Mouse (Mus musculus) midbrain, postnatal 0 days (tissue): Measurements from ENCODE around the gene Tap1. TPM values are rescaled to one million over a fixed set of nuclear protein-coding genes. Genes with fewer than 3 reads are reported as not detected.

Experiments used
- ATAC-seq: fragments of 200-750 bp; cut with Nextera tagmentation; 2 replicates; pipeline ENCODE4 v1.8.0; 2017; ENCODE audit warnings: moderate number of reproducible peaks, mild to moderate bottlenecking, moderate TSS enrichment, moderate library complexity; ENCODE audit not compliant: low FRiP score
- DNase-seq: peaks from one replicate; pipeline ENCODE4 v3.0.0-alpha.2; 2015; ENCODE audit warnings: low spot score
- H3K27ac ChIP-seq: fragments of 300-500 bp; sonication (generic); 2 replicates; pipeline ENCODE4 v1.5.1; 2014; ENCODE audit warnings: low read depth, mild to moderate bottlenecking, low read length, mixed read lengths
- H3K27me3 ChIP-seq: fragments of 300-500 bp; sonication (generic); 2 replicates; pipeline ENCODE4 v1.6.1; 2014; ENCODE audit warnings: low read length, control low read depth, mixed read lengths; ENCODE audit not compliant: insufficient read depth
- H3K36me3 ChIP-seq: fragments of 300-500 bp; sonication (generic); 2 replicates; pipeline ENCODE4 v1.6.1; 2014; ENCODE audit warnings: low read length, control low read depth, mixed read lengths; ENCODE audit not compliant: insufficient read depth
- H3K4me1 ChIP-seq: fragments of 300-500 bp; sonication (generic); 2 replicates; pipeline ENCODE4 v1.6.1; 2014; ENCODE audit warnings: mild to moderate bottlenecking, control low read depth, antibody characterized with exemption, low read length, mixed read lengths; ENCODE audit not compliant: insufficient read depth
- H3K4me2 ChIP-seq: fragments of 300-500 bp; sonication (generic); 2 replicates; pipeline ENCODE4 v1.6.1; 2014; ENCODE audit warnings: low read depth, mild to moderate bottlenecking, low read length, mixed read lengths; ENCODE audit not compliant: poor library complexity, severe bottlenecking
- H3K4me3 ChIP-seq: fragments of 300-500 bp; sonication (generic); 2 replicates; pipeline ENCODE4 v1.5.1; 2014; ENCODE audit warnings: low read depth, mild to moderate bottlenecking, low read length, moderate library complexity
- H3K9ac ChIP-seq: fragments of 300-500 bp; sonication (generic); replicated peaks from 2 replicates; pipeline ENCODE4 v1.6.1; 2014; ENCODE audit warnings: mild to moderate bottlenecking, low read length, moderate library complexity, mixed read lengths; ENCODE audit not compliant: poor library complexity, severe bottlenecking
- H3K9me3 ChIP-seq: fragments of 300-500 bp; sonication (generic); 2 replicates; pipeline ENCODE4 v1.6.1; 2016; ENCODE audit warnings: low read length, control low read depth
- CTCF ChIP-seq: IDR thresholded peaks from 2 replicates; pipeline ENCODE4 v1.5.1; 2016; ENCODE audit warnings: antibody characterized with exemption, mild to moderate bottlenecking
- WGBS: fragments of 180-500 bp; shearing (Covaris S2); extraction: QIAGEN DNeasy Blood & Tissue Kit; methylation state at CpG from one replicate; pipeline ENCODE4 v1.1.7; 2014; 5-methylcytosine and 5-hydroxymethylcytosine counted together
- polyA plus RNA-seq: library from polyadenylated mRNA; unstranded; fragments of >200 nt; fragmentation: Nextera tagmentation; extraction: Ambion mirVana; gene quantifications from 2 replicates; pipeline ENCODE4 v1.2.1, GENCODE M21; 2015
- total RNA-seq: library from RNA; depleted of rRNA; stranded (reverse); fragments of >200 nt; gene quantifications from 2 replicates; pipeline ENCODE4 v1.2.3, GENCODE M21; 2014

Gene Tap1
- total and polyA plus RNA-seq, 2 experiments from 2014 or later = 7.1 to 7.7 TPM

GRCm38 (mm10) chr17:34194723-34195122, 7.4 kb downstream of the Tap1 start:
- no peaks in the 10 kb centered on the region for H3K9me3 ChIP-seq
- no peak for ATAC-seq
- no peak for TF ChIP-seq CTCF
- H3K9ac ChIP-seq = no peak overlapping the region
- H3K36me3 ChIP-seq = no peaks in the 10 kb centered on the region
- DNase-seq = no peak
- no peak overlapping the region for H3K4me2 ChIP-seq
- H3K27me3 ChIP-seq = peaks cover 56% of the 10 kb centered on the region
- H3K4me1 ChIP-seq = no peaks in the 10 kb centered on the region
- H3K27ac ChIP-seq = no peak overlapping the region
- H3K4me3 ChIP-seq = no peak overlapping the region
- 85% methylated on average over 4 of the region's 4 CpGs for WGBS

GRCm38 (mm10) chr17:34196491-34196890, 9.1 kb downstream of the Tap1 start:
- no peak overlapping the region for H3K4me3 ChIP-seq
- H3K9me3 ChIP-seq = no peaks in the 10 kb centered on the region
- no peak for DNase-seq
- WGBS = 35% methylated on average over 12 of the region's 12 CpGs
- no peak for TF ChIP-seq CTCF
- peaks cover 49% of the 10 kb centered on the region for H3K27me3 ChIP-seq
- no peak overlapping the region for H3K9ac ChIP-seq
- H3K36me3 ChIP-seq = no peaks in the 10 kb centered on the region
- H3K27ac ChIP-seq = no peak overlapping the region
- H3K4me1 ChIP-seq = no peaks in the 10 kb centered on the region
- no peak overlapping the region for H3K4me2 ChIP-seq
- no peak for ATAC-seq

- 4% methylated on average over 41 of the region's 41 CpGs for WGBS
- Histone ChIP-seq H3K36me3 (no peaks in the 10 kb centered on the region), H3K9me3 (no peaks in the 10 kb centered on the region), H3K27ac (no peak within 1 kb of the TSS), H3K4me3 (peak within 1 kb of the TSS; percentile 43), H3K4me2 (peak within 1 kb of the TSS; percentile 82), H3K4me1 (no peaks in the 10 kb centered on the region), H3K9ac (0 out of 2 replicates have a peak within 1 kb of the TSS, but pooled peaks have one; percentile 46), H3K27me3 (peaks cover 42% of the 10 kb centered on the region)
- ATAC-seq = peak; percentile 88
- peak; percentile 91 for DNase-seq
- TF ChIP-seq CTCF = no peak
Measured at GRCm38 (mm10) chr17:34196941-34197894, 9.9 kb downstream of the Tap1 start, which contains the start of gene Psmb8. Gene Psmb8 (plus strand): TSS chr17:34197721.

- DNase-seq (no peak), ATAC-seq (peak; percentile 39; the same call in 1 of the 2 replicates)
- Histone ChIP-seq H3K9ac (no peak overlapping the region), H3K4me2 (peak overlapping the region; percentile 82), H3K4me1 (no peaks in the 10 kb centered on the region), H3K27ac (no peak overlapping the region), H3K27me3 (peaks cover 34% of the 10 kb centered on the region), H3K9me3 (no peaks in the 10 kb centered on the region), H3K4me3 (peak overlapping the region; percentile 43), H3K36me3 (no peaks in the 10 kb centered on the region)
- WGBS = 1% methylated on average over 32 of the region's 32 CpGs
- TF ChIP-seq CTCF = no peak
Measured at GRCm38 (mm10) chr17:34197904-34198520, 10.7 kb downstream of the Tap1 start.

- Histone ChIP-seq H3K9ac (no peak overlapping the region), H3K9me3 (no peaks in the 10 kb centered on the region), H3K4me2 (peak overlapping the region; percentile 82), H3K36me3 (no peaks in the 10 kb centered on the region), H3K4me3 (peak overlapping the region; percentile 43), H3K27me3 (peaks cover 31% of the 10 kb centered on the region), H3K4me1 (no peaks in the 10 kb centered on the region), H3K27ac (no peak overlapping the region)
- no peak for DNase-seq
- ATAC-seq = no peak
- TF ChIP-seq CTCF = no peak
- WGBS = 7% methylated on average over 11 of the region's 11 CpGs
Measured at GRCm38 (mm10) chr17:34198521-34198912, 11.2 kb downstream of the Tap1 start.
